Mouse (Mus musculus) 3T3-L1 (cell line): ENCODE measurements at regions not wholly inside any gene's neighbourhood (a gene's known extent, or its start where the extent isn't known, plus 50 kb on each side); places are given as distances from the start of the nearest gene placed in this dataset.

Experiments used
- DNase-seq: peaks from one replicate; pipeline ENCODE4 v3.0.0-alpha.2; 2015; ENCODE audit warnings: low read depth, low spot score

- DNase-seq: no peak
Measured at GRCm38 (mm10) chr13:59229111-59229541, 355.9 kb downstream of the Agtpbp1 start.

GRCm38 (mm10) chr13:59228059-59228830 is 356.8 kb downstream of the Agtpbp1 start:
- DNase-seq: no peak

GRCm38 (mm10) chr13:59227523-59228058 is 357.4 kb downstream of the Agtpbp1 start:
- no peak for DNase-seq

GRCm38 (mm10) chr13:59220587-59220986 is 364.4 kb downstream of the Agtpbp1 start:
- DNase-seq: no peak

- DNase-seq: no peak
Measured at GRCm38 (mm10) chr13:59220156-59220555, 364.9 kb downstream of the Agtpbp1 start.

- no peak for DNase-seq
Measured at GRCm38 (mm10) chr13:59216686-59217298, 368.2 kb downstream of the Agtpbp1 start.

GRCm38 (mm10) chr13:59212296-59212701 is 372.7 kb downstream of the Agtpbp1 start:
- DNase-seq: no peak

GRCm38 (mm10) chr13:59210828-59211227 is 374.2 kb downstream of the Agtpbp1 start:
- no peak for DNase-seq

- DNase-seq: no peak
Measured at GRCm38 (mm10) chr13:59206186-59206585, 378.8 kb downstream of the Agtpbp1 start.

GRCm38 (mm10) chr13:59204506-59204905 is 380.5 kb downstream of the Agtpbp1 start:
- DNase-seq: no peak

- no peak for DNase-seq
Measured at GRCm38 (mm10) chr13:59196311-59196710, 388.7 kb downstream of the Agtpbp1 start.

GRCm38 (mm10) chr13:59188431-59188830 is 382.1 kb downstream of the Ntrk2 start:
- no peak for DNase-seq
